Mouse (Mus musculus) gastrocnemius, postnatal 10 days (tissue): ENCODE results near the gene Sppl3. TPM values are rescaled to one million over a fixed set of nuclear protein-coding genes. Genes with fewer than 3 reads are reported as not detected.

Source experiments
- total RNA-seq, 2 experiments: library from RNA; stranded (reverse); gene quantifications; 2 replicates each; pipeline ENCODE4 v1.2.3; 2021

Sppl3 gene
- total RNA-seq, 2 experiments from 2014 or later: 39.9 to 44.5 TPM

Other genes starting within 250 kb of the Sppl3 start
- gene Ankrd13a, start 236.5 kb upstream of the Sppl3 start, total RNA-seq: 10 to 100 TPM; 37.1 to 39.5 TPM
- gene Git2, start 235.6 kb upstream of the Sppl3 start, total RNA-seq: 10 to 100 TPM; 25.5 to 31.9 TPM
- gene 1500011B03Rik, start 187.7 kb upstream of the Sppl3 start, total RNA-seq: 10 to 100 TPM; 18.2 to 18.9 TPM
- gene 4930519G04Rik, start 157.5 kb upstream of the Sppl3 start, total RNA-seq: not detected
- gene Gm9936, start 152.5 kb upstream of the Sppl3 start, total RNA-seq: not detected
- 1 to 10 TPM in 1 of 2 experiments, under 1 TPM in 1; 0.73 to 1.3 TPM for gene Oasl2, start 114.2 kb upstream of the Sppl3 start, total RNA-seq
- not detected for gene Oasl1, start 87.9 kb upstream of the Sppl3 start, total RNA-seq
- 10 to 100 TPM; 31.0 to 32.1 TPM for gene 2210016L21Rik, start 69.0 kb upstream of the Sppl3 start, total RNA-seq
- gene Hnf1a, start 40.0 kb upstream of the Sppl3 start, total RNA-seq: not detected
- not detected for gene Gm10401, start 87.2 kb downstream of the Sppl3 start, total RNA-seq
- gene Acads, start 108.2 kb downstream of the Sppl3 start, total RNA-seq: 10 to 100 TPM; 53.8 to 67.7 TPM
- 10 to 100 TPM; 13.4 to 18.5 TPM for gene Unc119b, start 123.8 kb downstream of the Sppl3 start, total RNA-seq
- 100 to 1,000 TPM; 231 to 235 TPM for gene Mlec, start 147.0 kb downstream of the Sppl3 start, total RNA-seq
- 1 to 10 TPM; 2.1 to 4.5 TPM for gene Cabp1, start 183.2 kb downstream of the Sppl3 start, total RNA-seq
- gene Pop5, start 224.7 kb downstream of the Sppl3 start, total RNA-seq: 10 to 100 TPM; 17.7 to 26.2 TPM